Mouse (Mus musculus): ENCODE measurements around the gene 2310030G06Rik. TPM values are rescaled to one million over a fixed set of nuclear protein-coding genes. Genes with fewer than 3 reads are reported as not detected.
A peak's percentile ranks its signal among the peaks of the same experiment; 100 is the strongest.

Gene 2310030G06Rik
- total RNA-seq (2021), result 3.0 and 6.0 TPM in 2 replicates
- long read RNA-seq, transcript 2310030G06Rik-201 (4 exons, 1,257 nt), result major isoform, 9 of 11 reads
- long read RNA-seq, partial matches to known transcripts, result 0 of 11 reads
- long read RNA-seq, other reads (novel, unspliced or antisense), result 2 of 11 reads

GRCm38 (mm10) chr9:50746214-50746677 is at the start of gene 2310030G06Rik:
Gene 2310030G06Rik, minus strand, starts transcription at chr9:50746536.
- DNase-seq, result no peak

DNA sequence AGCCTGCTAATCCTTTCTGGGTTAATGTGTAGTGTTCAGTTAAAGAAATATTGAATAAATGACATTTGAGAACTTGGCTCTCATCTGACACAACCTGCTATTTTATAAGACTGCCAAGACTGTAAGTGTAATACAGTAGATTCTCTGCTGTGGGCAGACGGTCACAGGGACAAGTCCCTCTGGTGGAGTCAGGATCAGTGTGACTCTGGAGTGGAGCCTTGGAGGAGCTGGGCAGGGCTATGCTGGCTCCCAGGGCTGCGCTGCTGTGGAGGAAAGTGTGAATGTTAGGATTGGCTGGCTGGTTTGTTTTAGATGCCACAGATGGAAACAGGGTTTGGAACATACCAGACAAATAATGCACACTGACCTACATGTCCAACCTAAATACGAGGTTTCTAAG is 48.9 kb upstream of the 2310030G06Rik start:
- DNase-seq, result no peak

DNA sequence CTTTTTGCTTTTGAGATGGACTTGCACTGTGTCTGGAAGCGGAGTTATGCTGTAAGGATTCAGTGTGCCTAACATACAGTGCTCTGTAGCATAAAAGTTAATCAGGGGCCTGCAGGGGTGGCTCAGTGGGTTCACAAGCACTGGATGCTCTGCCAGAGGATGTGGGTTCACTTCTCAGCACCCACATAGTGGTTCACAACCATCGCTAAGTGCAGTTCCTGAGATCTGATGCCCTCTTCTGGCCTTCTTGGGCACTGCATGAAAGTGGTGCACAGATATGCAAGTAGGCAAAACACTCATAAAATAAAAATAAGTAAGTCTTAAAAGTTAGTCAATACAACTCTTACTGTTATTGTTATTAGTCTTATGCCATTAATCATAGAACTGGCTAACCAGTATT is 35.8 kb upstream of the 2310030G06Rik start:
- peak; percentile 26 for DNase-seq

GRCm38 (mm10) chr9:50776162-50776760 is 29.9 kb upstream of the 2310030G06Rik start:
- no peak for DNase-seq

DNA sequence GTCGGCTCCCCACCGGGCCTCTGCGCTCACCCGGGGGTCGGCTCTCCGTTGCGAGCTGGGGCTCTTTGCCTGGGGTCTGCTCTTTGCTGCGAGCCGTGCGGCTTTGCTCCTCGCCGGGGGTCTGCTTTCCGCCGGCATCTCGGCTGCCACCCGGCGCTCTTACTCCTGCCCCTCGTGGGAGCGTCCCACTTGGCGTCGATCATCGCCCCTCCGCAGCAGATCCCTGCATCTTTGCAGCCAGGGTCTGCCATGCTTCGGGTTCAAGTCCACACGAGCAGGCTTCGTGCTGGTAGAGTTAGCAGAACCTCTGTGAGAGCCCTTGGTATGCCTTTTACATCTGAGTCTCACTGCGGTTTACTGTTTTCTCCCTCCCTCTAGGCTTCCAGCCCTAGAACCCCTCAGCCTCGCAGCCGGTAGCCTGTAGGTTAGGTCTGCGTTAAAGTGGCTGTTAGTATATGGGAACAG is 29.4 kb upstream of the 2310030G06Rik start:
- DNase-seq, result no peak

- peak; percentile 91 for DNase-seq
Measured at GRCm38 (mm10) chr9:50774991-50775612, 28.8 kb upstream of the 2310030G06Rik start, which contains the start of the genes Alg9 and 1110032A03Rik. Gene Alg9, plus strand, starts transcription at chr9:50775019. Gene 1110032A03Rik, minus strand, starts transcription at chr9:50775520.

DNA sequence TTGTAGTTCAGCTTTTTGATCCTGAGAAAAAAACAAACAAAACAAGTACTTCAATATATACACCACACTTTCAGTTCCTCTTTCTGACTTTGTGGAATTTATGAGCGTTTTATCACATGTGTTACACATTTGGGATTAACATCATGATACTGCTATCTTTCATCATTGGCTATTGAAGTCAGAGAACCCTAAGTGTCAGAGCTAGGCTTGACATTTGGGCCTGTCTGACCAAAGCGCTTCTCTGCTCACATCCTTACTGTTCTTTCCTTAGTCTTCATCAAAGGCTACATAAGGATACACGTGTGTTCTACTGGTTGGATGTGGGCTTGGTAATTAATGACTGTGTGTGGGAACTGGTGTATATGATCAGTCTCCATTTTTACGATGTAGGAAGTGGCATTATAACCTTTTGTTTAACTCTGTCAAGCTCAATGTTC is 27.7 kb upstream of the 2310030G06Rik start:
- DNase-seq, result no peak

DNA sequence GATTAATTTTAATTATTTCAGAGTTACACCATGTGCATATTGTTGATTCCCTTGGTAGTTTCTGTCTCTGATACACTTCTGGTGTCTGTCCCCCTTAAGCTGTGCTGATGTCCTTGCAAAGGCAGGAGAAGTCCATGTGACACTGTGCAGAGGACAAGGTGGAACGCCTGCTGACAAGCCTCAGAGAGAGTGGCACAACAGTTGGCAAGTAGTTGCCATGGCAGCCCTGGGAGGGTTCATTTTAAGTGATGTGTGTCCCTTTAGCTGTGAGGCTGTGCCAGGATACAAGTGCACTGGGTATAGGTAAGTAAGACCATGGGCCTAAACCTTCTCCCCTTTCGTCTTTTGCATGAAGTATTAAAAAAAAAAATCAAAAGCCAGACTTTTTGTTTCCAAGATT is 23.7 kb upstream of the 2310030G06Rik start:
- no peak for DNase-seq

GRCm38 (mm10) chr9:50768107-50769002 is 22.0 kb upstream of the 2310030G06Rik start, which contains the start of gene Fdxacb1:
Gene Fdxacb1, plus strand, starts transcription at chr9:50768236.
- DNase-seq, result peak; percentile 94

GRCm38 (mm10) chr9:50767531-50768106 is 21.3 kb upstream of the 2310030G06Rik start:
- no peak for DNase-seq

DNA sequence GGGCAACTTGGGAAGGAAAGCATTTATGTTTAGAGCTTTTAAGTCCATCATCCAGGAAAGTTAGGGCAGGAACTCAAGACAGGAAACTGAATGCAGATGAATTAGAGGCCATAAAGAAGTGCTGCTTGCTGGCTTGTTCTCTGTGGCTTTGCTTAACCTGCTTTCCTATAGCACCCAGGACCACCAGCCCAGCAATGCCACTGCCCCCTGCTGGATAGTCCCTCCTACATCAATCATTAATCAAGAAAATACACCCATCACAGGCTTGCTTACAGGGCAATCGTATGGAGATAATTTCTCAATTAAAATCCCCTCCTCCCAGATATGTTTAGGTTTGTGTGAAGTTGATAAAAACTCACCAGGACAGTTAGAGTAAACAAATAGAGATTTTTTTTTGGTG is 17.0 kb upstream of the 2310030G06Rik start:
- DNase-seq, result no peak

- no peak for DNase-seq
Measured at GRCm38 (mm10) chr9:50761520-50762243, 15.3 kb upstream of the 2310030G06Rik start.

- DNase-seq, result no peak
Measured at GRCm38 (mm10) chr9:50756711-50757110, 10.4 kb upstream of the 2310030G06Rik start.

DNA sequence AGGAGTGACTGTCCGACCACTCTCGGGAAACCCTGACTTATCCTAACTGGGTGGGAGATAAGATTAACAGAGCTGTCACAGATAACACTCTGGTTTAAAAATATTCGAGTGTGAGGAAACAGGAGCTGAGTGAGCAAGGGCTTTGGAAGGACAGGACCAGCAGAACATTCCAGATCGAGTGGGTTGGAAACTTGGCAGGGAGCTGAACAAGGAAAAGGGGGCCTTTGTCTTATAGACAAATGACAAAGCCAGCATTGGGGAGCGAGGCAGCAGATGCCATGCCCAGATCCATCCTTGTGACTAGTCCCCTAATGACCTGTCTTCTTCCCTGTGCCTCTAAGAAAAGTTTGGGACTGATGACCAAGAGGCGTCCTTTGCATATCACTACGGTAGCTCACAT is 7.6 kb upstream of the 2310030G06Rik start:
- DNase-seq, result no peak

GRCm38 (mm10) chr9:50752784-50753615 is 6.7 kb upstream of the 2310030G06Rik start:
- DNase-seq, result peak; percentile 46

DNA sequence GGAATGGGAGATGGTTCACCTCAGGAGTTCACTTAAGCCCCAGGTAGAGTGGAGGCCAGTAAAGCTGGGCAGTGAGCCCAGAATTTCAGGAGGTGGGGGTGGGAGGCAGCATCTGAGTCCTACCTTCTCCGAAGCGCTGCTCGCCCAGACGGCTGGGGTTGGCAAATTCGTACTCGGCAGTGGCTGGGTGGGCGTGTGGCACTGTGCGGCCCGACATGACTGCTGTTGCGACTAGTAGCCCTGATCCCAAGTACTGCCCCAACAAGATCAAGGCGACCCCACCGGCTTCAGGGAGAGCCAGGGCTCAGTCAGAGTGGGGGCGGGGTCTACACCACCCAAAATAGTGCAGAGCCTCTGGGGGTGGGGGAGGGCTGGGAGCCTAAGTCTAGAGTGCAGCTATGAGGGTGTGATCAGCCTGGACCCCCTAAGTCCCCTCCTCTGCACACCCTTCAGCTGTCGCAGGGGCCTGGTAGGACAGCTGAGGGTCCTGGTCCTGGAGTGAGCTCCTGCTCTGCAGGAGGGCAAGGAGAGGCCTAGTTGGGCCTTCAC is 5.8 kb upstream of the 2310030G06Rik start, which contains the start of gene Hspb2:
Hspb2 (minus strand) TSS at position 301 of the 549 bp plus-strand sequence.
- no peak for DNase-seq

DNA sequence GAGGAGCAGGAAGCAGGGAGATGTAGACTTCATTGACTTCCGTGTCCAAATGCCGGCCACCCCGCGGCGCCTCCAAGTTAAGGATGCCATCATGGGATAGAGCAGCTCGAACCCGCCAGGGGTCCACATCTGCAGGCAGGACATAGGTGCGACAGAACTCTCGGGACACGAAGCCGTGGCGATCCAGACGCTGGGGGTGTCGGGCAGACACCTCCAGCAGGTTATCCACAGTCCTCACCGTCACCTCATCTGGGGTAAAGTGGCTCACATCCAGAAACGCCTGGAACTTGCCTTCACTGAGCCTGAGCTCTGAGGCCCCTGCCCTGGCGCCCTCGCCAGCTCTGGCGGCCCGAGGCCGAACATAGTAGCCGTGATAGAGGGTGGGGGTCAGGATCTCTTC is 5.0 kb upstream of the 2310030G06Rik start, which contains the start of gene Cryab:
Cryab (plus strand) TSS at position 3 of the 400 bp plus-strand sequence.
- no peak for DNase-seq

DNA sequence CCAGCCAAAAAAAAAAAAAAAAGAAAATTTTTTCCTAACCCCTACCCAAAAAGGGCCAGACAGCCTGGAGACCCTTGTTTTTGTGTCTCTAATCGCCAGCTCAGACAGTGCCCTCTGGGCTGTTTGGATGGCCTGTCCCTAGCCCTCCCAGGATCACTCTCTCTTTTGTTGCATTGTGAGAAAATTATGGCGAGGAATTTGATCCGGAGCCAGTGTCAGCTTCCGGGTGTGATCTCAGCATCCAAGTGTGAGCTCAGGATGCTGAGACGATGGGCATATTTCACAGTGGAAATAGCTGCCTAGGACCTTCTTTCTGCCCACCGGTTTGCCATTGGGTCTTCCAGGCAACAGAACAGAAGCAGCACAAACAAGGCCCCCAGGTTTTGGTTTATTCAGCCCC is 4.4 kb upstream of the 2310030G06Rik start:
- DNase-seq, result no peak

GRCm38 (mm10) chr9:50745806-50746205 is 530 bp downstream of the 2310030G06Rik start:
- DNase-seq, result no peak

DNA sequence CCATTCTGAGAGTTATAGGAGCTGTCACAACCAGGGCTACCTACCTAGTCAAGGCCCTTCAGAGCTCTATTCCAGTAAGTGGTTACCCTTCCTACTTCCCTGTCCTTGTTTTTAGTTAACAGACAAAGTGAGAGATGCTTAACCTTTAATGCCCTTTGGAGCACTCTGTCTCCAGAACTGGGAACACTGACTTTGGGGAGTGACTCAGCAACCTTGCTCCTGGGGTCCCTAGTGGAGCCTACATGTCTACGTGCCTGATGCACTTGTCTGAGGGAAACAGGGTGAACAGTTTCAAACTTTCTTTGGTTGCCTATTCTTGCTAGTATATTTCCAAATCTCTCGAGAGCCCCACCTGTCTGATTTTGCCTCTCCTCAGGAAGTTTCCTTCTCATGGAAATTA is 3.6 kb downstream of the 2310030G06Rik start:
- DNase-seq, result no peak

Data from adrenal gland, postnatal 25 days (tissue).